Mouse (Mus musculus) hindbrain, embryonic 12.5 days (tissue): Measurements from ENCODE around the gene Grik3. TPM values are rescaled to one million over a fixed set of nuclear protein-coding genes. Genes with fewer than 3 reads are reported as not detected.
"Not testable (repeated sequence)": the region's sequence is repeated elsewhere in the genome, so short reads cannot be mapped to it uniquely, and the experiment has no call there.

Experiments used
- ATAC-seq: fragments of 200-750 bp; cut with Nextera tagmentation; 2 replicates; pipeline ENCODE4 v1.8.0; 2017; ENCODE audit warnings: moderate TSS enrichment; ENCODE audit not compliant: low FRiP score
- H3K27ac ChIP-seq: fragments of 300-500 bp; sonication (generic); 2 replicates; pipeline ENCODE4 v1.5.1; 2016; ENCODE audit warnings: mild to moderate bottlenecking
- H3K27me3 ChIP-seq: fragments of 300-500 bp; sonication (generic); 2 replicates; pipeline ENCODE4 v1.6.1; 2016; ENCODE audit warnings: mild to moderate bottlenecking
- H3K36me3 ChIP-seq: fragments of 300-500 bp; sonication (generic); 2 replicates; pipeline ENCODE4 v1.6.1; 2016; ENCODE audit warnings: mild to moderate bottlenecking
- H3K4me1 ChIP-seq: fragments of 300-500 bp; sonication (generic); 2 replicates; pipeline ENCODE4 v1.6.1; 2016
- H3K4me2 ChIP-seq: fragments of 300-500 bp; sonication (generic); replicated peaks from 2 replicates; pipeline ENCODE4 v1.6.1; 2016; ENCODE audit warnings: mild to moderate bottlenecking
- H3K4me3 ChIP-seq: fragments of 300-500 bp; sonication (generic); 2 replicates; pipeline ENCODE4 v1.5.1; 2016; ENCODE audit warnings: mild to moderate bottlenecking
- H3K9ac ChIP-seq: fragments of 300-500 bp; sonication (generic); 2 replicates; pipeline ENCODE4 v1.6.1; 2016; ENCODE audit warnings: mild to moderate bottlenecking, moderate library complexity
- H3K9me3 ChIP-seq: fragments of 300-500 bp; sonication (generic); replicated peaks from 2 replicates; pipeline ENCODE4 v1.6.1; 2016; ENCODE audit warnings: mild to moderate bottlenecking
- WGBS: fragments of 180-500 bp; shearing (Covaris S2); methylation state at CpG from one replicate; pipeline ENCODE4 v1.1.7; 2016; 5-methylcytosine and 5-hydroxymethylcytosine counted together
- polyA plus RNA-seq: library from polyadenylated mRNA; unstranded; fragments of >200 nt; fragmentation: Nextera tagmentation; extraction: Ambion mirVana; gene quantifications from 2 replicates; pipeline ENCODE4 v1.2.1, GENCODE M21; 2016

Grik3 gene
- polyA plus RNA-seq, 1 experiment from 2014 or later = 3.8 TPM

DNA sequence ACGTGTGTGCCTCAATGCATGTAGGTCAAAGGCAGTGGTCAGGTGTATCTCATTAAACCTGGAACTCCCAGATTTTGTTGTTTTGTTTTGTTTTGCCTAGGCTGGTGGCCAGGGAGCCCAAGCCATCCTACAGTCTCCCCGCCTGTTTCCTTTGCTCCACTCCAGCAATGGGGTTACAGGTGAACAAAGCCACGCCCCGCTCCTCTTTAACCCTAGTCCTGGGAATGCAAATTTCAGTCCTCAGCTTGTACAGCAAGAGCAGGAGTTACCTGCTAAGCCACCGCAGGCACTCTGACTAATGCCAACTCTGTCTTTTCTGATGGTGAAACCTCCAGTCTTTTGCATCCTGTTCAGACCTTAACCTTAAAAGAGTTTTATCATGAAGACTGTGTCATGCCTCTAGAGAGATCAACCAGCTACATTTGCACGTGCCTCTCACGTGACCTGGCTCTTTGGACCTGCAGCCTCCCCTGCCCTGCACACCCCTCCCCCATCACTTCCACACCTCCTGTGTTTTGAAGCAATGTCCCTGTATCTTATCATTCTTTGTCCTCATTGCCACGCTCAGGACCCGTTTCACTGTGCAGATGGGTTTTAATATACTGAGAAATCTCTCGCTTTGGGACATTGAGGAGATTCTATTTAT is 117.0 kb downstream of the Grik3 start:
- Histone ChIP-seq H3K27me3 (peaks cover 4% of the 10 kb centered on the region; the same call in 1 of the 2 replicates), H3K4me3 (no peak overlapping the region), H3K27ac (no peak overlapping the region), H3K9me3 (no peaks in the 10 kb centered on the region), H3K36me3 (no peaks in the 10 kb centered on the region), H3K4me1 (peaks cover 3% of the 10 kb centered on the region; the same call in 1 of the 2 replicates), H3K9ac (no peak overlapping the region), H3K4me2 (no peak overlapping the region)
- no peak for ATAC-seq
- WGBS = 58% methylated on average over 10 of the region's 10 CpGs

DNA sequence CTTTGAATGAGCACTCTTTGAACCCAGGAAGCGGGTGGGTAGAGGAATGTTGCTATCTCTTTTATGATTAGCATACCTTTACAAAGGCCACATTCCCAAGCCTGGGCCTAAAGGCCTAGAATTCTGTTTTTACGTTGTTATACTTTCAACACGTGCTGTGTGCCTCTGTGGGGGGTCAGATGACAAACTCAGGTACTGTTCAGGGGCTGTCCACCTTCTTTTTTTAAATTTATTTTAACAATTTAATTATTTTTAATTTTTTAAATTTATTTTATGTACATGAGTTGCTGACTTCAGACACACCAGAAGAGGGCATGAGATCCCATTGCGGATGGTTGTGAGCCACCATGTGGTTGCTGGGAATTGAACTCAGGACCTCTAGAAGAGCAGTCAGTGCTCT is 118.4 kb downstream of the Grik3 start:
- not testable (repeated sequence) for H3K27me3 ChIP-seq, ATAC-seq, H3K9me3 ChIP-seq, H3K36me3 ChIP-seq, H3K4me3 ChIP-seq, H3K9ac ChIP-seq, H3K4me1 ChIP-seq, H3K4me2 ChIP-seq, H3K27ac ChIP-seq
- 48% methylated on average over 3 of the region's 4 CpGs for WGBS

DNA sequence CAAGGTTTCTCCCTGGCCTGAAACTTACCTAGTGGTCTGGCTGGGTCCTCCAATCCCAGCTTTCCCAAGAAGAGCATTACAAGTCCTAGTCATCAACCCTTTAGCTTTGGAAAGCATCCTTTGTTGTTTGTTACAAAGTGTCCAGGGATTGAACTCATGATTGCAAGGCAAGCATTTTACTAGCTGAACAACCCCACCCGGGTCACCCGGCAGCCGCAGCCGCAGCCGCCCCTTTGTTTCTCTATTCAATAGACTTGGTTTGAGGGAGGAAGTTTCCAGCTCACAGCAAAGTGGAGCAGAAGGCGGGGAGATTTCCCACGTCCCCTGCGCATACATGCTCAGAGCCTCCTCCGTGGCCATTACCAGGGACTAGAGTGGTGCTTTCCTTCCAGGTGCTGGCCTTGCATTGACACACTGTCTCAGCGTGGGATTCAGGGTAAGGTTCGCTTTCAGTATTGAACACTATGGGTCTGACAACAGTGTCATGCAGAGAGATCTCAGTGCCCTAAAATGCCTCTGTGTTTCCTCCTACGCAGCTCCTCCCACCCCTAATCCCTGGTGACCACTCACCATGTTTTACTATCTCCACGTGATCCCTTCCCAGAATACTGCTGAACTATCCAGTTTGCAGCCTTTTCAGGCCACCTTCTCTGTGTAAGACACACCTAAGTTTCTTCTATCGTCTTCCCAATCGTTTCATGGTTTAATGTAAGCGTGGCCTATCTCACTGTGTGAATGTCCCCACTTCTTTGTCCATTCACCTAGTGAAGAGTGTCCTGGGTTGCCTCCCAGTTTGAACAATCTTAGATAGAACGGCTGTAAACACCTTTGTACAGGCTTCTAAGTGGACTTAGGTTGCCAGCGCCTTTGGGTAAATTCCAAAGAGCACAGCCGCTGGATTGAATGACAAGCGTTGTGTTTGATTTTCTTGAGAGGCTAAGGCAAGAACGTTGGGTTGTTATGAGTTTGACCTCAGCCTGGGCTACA is 119.1 kb downstream of the Grik3 start:
- ATAC-seq = no peak
- no peaks in the 10 kb centered on the region for H3K9me3 ChIP-seq
- no peak overlapping the region for H3K4me3 ChIP-seq
- H3K36me3 ChIP-seq = no peaks in the 10 kb centered on the region
- H3K4me1 ChIP-seq = peaks cover 3% of the 10 kb centered on the region; the same call in 1 of the 2 replicates
- H3K9ac ChIP-seq = no peak overlapping the region
- H3K27ac ChIP-seq = no peak overlapping the region
- no peaks in the 10 kb centered on the region for H3K27me3 ChIP-seq
- no peak overlapping the region for H3K4me2 ChIP-seq
- WGBS = 57% methylated on average over 21 of the region's 21 CpGs

DNA sequence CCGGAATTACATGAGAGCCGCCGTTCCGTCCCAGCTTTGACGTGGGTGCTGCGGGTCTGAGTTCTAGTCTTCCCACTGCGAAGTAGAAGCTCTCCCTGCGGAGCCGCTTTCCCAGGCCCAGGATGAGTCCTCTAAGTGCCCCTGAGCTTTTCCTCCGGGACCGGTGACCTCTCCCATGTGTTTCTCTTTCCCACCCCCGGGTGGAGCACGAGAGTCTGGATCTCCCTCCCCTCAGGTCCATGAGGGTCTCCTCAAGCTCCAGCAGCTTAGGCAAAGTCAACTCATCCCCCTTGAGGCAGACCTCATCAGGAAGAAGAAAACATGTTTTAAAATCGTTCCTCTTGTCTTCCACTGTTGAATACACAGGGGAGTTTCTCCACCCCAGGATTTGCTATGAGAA is 127.4 kb downstream of the Grik3 start:
- no peak for ATAC-seq
- Histone ChIP-seq H3K4me2 (no peak overlapping the region), H3K4me3 (no peak overlapping the region), H3K9ac (no peak overlapping the region), H3K27me3 (no peaks in the 10 kb centered on the region), H3K9me3 (no peaks in the 10 kb centered on the region), H3K4me1 (0 out of 2 replicates have a peak, but pooled peaks cover 3% of the 10 kb centered on the region), H3K27ac (no peak overlapping the region), H3K36me3 (no peaks in the 10 kb centered on the region)
- WGBS = 85% methylated on average over 14 of the region's 14 CpGs

- Histone ChIP-seq H3K9ac (no peak overlapping the region), H3K9me3 (no peaks in the 10 kb centered on the region), H3K4me1 (0 out of 2 replicates have a peak, but pooled peaks cover 3% of the 10 kb centered on the region), H3K4me2 (no peak overlapping the region), H3K27ac (no peak overlapping the region; the same call in 1 of the 2 replicates), H3K4me3 (no peak overlapping the region), H3K36me3 (no peaks in the 10 kb centered on the region), H3K27me3 (no peaks in the 10 kb centered on the region)
- no peak for ATAC-seq
- 76% methylated on average over 8 of the region's 8 CpGs for WGBS
These were observed 128.2 kb downstream of the Grik3 start for GRCm38 (mm10) chr4:125618524-125619320.

- H3K27ac ChIP-seq = no peak overlapping the region
- H3K4me2 ChIP-seq = no peak overlapping the region
- no peaks in the 10 kb centered on the region for H3K27me3 ChIP-seq
- WGBS = 92% methylated on average over 9 of the region's 9 CpGs
- no peak for ATAC-seq
- no peak overlapping the region for H3K9ac ChIP-seq
- H3K4me1 ChIP-seq = peaks cover 4% of the 10 kb centered on the region; the same call in 1 of the 2 replicates
- no peaks in the 10 kb centered on the region for H3K9me3 ChIP-seq
- no peaks in the 10 kb centered on the region for H3K36me3 ChIP-seq
- no peak overlapping the region for H3K4me3 ChIP-seq
These were observed 134.6 kb downstream of the Grik3 start for GRCm38 (mm10) chr4:125624885-125625678.

- H3K9me3 ChIP-seq = no peaks in the 10 kb centered on the region
- 79% methylated on average over 4 of the region's 4 CpGs for WGBS
- ATAC-seq = no peak
- peaks cover 3% of the 10 kb centered on the region; the same call in 1 of the 2 replicates for H3K4me1 ChIP-seq
- H3K4me2 ChIP-seq = no peak overlapping the region
- H3K27me3 ChIP-seq = no peaks in the 10 kb centered on the region
- H3K4me3 ChIP-seq = no peak overlapping the region
- H3K9ac ChIP-seq = no peak overlapping the region
- H3K27ac ChIP-seq = no peak overlapping the region
- no peaks in the 10 kb centered on the region for H3K36me3 ChIP-seq
These were observed 139.0 kb downstream of the Grik3 start for GRCm38 (mm10) chr4:125629544-125629943.

DNA sequence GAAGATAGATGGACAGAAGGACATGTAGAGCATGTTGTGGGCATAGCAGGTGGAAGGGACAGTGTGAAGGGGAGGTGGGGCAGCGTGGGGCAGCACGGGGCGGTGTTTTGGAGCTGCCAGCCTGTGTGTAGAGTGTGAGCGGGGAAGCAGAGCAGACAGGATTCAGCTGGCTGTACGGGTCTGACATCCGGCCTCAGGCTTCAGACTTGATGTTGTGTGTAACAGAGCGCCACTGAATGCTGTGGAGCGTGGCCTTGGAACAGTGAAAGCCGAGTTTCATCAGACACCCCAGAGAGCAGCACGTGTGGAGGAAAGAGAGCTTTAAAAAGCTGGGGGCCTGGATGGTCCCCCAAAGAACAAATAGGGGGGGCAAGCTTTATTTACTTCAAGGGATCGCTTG is 144.5 kb downstream of the Grik3 start:
- no peak for ATAC-seq
- H3K4me2 ChIP-seq = no peak overlapping the region
- no peaks in the 10 kb centered on the region for H3K9me3 ChIP-seq
- no peaks in the 10 kb centered on the region for H3K27me3 ChIP-seq
- no peak overlapping the region for H3K4me3 ChIP-seq
- no peaks in the 10 kb centered on the region for H3K36me3 ChIP-seq
- no peak overlapping the region for H3K9ac ChIP-seq
- no peak overlapping the region for H3K27ac ChIP-seq
- WGBS = 79% methylated on average over 11 of the region's 11 CpGs
- peaks cover 15% of the 10 kb centered on the region for H3K4me1 ChIP-seq

DNA sequence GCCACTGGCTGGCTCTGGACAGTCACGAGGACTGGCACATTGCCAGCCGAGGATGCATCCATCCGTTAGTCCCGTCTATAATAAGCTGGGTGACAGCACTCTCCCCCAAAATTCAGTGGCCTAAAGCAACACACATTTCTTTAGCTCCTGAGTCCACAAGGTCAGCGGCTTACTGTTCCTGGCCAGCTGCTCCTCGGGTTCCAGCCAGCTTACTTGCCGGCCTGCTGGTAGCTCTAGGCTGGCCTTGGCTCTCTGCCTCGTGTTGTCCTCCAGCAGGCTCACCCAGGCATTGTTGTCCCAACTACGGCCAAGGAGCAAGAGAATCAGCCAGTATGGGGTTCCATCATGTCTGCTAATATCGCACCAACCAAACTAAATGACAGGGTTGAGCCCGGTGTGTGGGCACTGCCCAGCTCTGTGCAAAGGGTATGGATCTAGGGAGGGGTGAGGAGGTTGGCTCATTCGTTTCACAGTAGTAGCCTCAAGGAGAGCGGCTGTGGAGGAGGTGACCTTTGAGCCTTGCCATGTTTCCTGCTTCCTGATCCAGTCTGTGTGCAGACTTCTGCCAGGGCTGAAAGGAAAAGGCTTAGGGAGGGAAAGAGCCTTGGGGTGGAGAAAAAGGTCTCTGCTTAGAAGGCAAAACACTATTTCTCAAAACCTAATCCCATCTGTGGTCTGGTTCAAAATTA is 146.3 kb downstream of the Grik3 start:
- WGBS = 73% methylated on average over 13 of the region's 13 CpGs
- Histone ChIP-seq H3K36me3 (no peaks in the 10 kb centered on the region), H3K4me3 (no peak overlapping the region), H3K27ac (no peak overlapping the region), H3K9ac (no peak overlapping the region), H3K9me3 (no peaks in the 10 kb centered on the region), H3K4me1 (peaks cover 15% of the 10 kb centered on the region), H3K27me3 (no peaks in the 10 kb centered on the region), H3K4me2 (no peak overlapping the region)
- no peak for ATAC-seq

DNA sequence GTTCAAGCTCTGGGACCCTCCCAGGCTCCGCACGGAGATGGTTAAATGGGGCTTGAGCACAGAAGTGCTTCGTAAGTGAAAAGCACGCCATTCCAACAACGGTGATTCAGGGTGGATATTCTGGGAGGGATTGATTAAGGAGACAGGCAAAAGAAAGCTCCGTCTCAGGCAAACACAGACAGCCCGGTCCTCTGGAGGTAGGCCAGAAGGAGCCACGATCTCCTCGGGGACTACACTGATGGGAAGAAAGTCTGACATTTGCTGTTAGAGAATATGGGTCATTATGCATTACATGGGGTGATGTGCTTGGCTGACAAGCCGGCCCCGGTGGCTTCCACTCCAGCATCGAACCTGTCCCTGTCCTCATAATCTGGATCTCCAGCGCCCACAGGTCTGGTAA is 146.9 kb downstream of the Grik3 start:
- Histone ChIP-seq H3K27ac (no peak overlapping the region), H3K27me3 (no peaks in the 10 kb centered on the region), H3K4me2 (no peak overlapping the region), H3K36me3 (no peaks in the 10 kb centered on the region), H3K9ac (no peak overlapping the region), H3K9me3 (no peaks in the 10 kb centered on the region), H3K4me1 (peaks cover 15% of the 10 kb centered on the region), H3K4me3 (no peak overlapping the region)
- ATAC-seq = no peak
- 75% methylated on average over 13 of the region's 13 CpGs for WGBS

DNA sequence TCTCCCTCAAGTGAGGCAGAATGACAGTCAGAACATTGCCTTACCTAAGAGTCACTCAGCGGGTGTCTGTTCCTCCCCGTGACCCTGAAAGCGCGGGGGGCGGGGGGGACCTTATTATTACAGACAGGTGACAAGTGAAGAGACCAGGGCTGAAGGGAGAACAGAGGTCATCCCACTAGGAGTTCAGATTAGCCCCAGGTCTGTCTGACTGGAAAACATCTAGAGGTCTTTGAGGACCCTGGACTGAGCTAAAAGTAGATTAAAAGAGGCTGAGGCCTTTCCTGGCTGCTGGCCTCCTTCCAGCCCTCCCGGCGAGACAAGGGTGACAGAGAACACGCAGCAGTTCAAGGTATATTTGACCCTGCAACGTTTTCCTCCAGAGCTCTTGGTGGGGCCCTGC is 150.0 kb downstream of the Grik3 start:
- Histone ChIP-seq H3K4me1 (peaks cover 21% of the 10 kb centered on the region), H3K27ac (no peak overlapping the region), H3K36me3 (no peaks in the 10 kb centered on the region), H3K27me3 (no peaks in the 10 kb centered on the region), H3K9me3 (no peaks in the 10 kb centered on the region), H3K4me3 (no peak overlapping the region), H3K4me2 (no peak overlapping the region), H3K9ac (no peak overlapping the region)
- 78% methylated on average over 9 of the region's 9 CpGs for WGBS
- no peak for ATAC-seq
